Mouse (Mus musculus) thymus, postnatal 25 days (tissue): ENCODE measurements around the gene Gm10142.
"Not testable (repeated sequence)": the region's sequence is repeated elsewhere in the genome, so short reads cannot be mapped to it uniquely, and the experiment has no call there.

Experiments
- DNase-seq: peaks from one replicate; pipeline ENCODE4 v3.0.0; 2022

Gm10142 gene

GRCm38 (mm10) chr10:77741924-77742688 lies 26.5 kb downstream of the Gm10142 start, which contains the start of gene Gm18596:
TSS of gene Gm18596 (minus strand) at chr10:77742638.
- not testable (repeated sequence) for DNase-seq

- not testable (repeated sequence) for DNase-seq
Observed at GRCm38 (mm10) chr10:77750686-77751085, 35.1 kb downstream of the Gm10142 start.

DNA sequence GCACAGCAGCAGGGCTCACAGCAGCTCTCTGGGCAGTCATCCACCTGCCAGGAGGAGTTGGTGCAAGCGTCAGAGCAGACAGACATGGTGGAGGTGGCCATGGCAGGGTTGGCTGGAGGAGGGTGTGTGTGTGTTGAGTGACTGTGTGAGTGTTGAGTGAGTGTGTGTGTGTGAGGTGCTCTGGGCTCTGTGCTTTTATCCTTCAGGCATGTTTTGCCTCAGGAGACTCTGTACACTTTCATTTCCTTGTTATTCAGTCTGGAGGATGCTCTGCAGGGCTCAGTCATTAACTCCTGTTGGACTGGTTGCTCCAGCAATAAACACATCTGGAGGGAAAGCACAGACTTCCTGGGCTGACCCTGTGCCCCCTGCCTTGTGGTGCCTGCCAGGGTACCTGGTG lies 35.6 kb downstream of the Gm10142 start, which contains the start of gene Gm9736:
TSS of gene Gm9736 (minus strand) at position 101 of the 400 bp plus-strand sequence.
- DNase-seq = not testable (repeated sequence)

GRCm38 (mm10) chr10:77752312-77752711 lies 36.7 kb downstream of the Gm10142 start:
- not testable (repeated sequence) for DNase-seq

DNA sequence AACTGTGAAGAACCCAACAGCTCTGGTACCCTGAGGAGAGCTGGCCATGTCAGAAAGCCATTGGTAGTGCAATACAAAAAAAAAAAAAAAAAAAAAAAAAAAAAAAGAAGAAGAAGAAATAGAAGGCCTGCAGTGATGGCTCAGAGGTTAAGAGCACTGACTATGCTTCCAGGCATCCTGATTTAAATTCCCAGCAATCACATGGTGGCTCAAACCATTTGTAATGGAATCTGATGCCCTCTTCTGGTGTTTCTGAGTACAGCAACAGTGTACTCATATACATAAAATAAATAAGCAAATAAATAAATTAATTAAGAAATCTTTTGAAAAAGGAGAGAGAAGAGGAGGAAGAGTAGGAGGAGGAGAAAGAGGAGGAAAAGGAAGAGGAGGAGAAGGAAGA lies 37.8 kb downstream of the Gm10142 start:
- DNase-seq = no peak

DNA sequence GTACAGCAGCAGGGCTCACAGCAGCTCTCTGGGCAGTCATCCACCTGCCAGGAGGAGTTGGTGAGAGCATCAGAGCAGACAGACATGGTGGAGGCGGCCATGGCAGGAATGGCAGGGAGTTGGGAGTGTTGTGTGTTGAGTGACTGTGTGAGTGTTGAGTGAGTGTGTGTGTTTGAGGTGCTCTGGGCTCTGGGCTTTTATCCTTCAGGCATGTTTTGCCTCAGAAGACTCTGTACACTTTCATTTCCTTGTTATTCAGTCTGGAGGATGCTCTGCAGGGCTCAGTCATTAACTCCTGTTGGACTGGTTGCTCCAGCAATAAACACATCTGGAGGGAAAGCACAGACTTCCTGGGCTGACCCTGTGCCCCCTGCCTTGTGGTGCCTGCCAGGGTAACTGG lies 44.0 kb downstream of the Gm10142 start, which contains the start of gene Gm3233:
TSS of gene Gm3233 (minus strand) at position 101 of the 400 bp plus-strand sequence.
- DNase-seq = not testable (repeated sequence)
